Mouse (Mus musculus) right cerebral cortex, postnatal 25 days (tissue): Measurements from ENCODE around the gene Triap1.
"Not testable (repeated sequence)": the region's sequence is repeated elsewhere in the genome, so short reads cannot be mapped to it uniquely, and the experiment has no call there.

ENCODE experiments used
- DNase-seq: peaks from one replicate; pipeline ENCODE4 v3.0.0; 2022

Gene Triap1

DNA sequence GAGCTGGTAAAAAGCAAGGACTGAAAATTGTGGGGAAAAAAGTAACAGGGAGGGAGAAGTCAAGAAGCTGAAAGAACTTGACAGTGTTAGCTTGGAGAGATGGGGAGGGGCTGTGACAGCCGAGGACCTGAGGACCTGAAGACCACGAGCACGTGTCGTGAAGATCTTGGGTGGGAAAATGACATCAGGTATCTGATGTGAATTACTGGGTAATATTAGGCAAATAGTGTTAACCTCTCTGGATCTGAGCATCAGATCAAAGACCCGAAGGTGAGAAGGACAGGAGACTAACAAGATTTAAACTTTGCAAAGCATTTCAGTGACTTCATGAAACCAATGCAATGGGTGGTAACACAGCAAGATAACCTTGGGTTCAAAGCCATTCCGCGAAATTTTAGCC lies 1.0 kb upstream of the Triap1 start:
- DNase-seq = no peak

DNA sequence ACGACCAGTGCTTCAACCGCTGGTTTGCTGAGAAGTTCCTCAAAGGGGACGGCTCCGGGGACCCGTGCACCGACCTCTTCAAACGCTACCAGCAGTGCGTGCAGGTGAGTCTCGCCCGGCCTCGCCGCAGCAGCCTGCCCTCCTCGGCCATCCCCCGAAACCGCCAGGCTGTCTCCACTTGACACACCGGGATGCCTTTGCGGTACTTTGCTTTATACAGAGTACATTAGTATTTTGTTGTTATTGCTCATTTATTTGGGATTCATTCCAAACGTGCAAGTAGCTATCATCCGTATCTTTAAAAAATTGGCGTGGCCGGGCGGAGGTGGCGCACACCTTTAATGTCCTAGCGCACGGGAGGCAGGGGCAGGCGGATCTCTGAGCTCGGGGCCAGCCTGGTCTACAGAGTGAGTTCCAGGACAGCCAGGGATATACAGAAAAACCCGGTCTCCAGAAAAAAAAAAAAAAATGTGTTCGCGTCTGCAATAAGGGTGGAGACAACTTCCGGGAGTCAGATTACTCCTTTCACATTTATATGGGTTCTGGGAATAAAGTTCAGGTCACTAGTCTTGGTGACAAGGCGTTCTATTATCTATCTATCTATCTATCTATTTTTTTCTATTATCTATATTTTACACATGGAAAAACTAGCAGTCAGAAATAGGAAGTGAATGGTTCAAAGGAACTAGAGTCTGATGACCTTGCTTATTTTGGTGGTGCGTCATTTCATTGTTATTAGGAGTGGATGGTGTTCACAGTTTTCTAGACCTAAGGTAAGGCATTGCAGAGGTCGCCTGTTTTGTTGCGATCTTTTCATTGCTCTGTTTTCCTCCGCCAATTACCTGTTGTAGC lies 515 bp downstream of the Triap1 start:
- no peak for DNase-seq

DNA sequence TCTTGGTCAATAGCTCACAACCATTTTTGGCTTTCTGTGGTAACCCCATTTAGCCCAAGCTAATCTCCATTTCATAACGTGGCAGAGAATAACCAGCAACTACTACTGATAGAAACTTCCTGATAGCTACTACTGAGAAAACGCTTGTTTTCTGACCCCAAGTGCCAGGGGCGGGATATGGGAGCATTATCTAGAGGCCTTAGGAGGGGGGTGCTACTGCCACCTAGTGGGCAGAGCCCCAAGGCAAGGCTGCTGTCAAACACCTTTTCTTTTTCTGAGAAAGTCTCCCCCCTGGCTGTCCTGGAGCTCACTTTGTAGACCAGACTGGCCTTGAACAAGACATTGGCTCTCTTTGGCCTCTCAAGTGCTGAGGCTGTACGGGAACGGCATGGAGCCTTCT lies 6.5 kb downstream of the Triap1 start:
- DNase-seq = peak; percentile 65

DNA sequence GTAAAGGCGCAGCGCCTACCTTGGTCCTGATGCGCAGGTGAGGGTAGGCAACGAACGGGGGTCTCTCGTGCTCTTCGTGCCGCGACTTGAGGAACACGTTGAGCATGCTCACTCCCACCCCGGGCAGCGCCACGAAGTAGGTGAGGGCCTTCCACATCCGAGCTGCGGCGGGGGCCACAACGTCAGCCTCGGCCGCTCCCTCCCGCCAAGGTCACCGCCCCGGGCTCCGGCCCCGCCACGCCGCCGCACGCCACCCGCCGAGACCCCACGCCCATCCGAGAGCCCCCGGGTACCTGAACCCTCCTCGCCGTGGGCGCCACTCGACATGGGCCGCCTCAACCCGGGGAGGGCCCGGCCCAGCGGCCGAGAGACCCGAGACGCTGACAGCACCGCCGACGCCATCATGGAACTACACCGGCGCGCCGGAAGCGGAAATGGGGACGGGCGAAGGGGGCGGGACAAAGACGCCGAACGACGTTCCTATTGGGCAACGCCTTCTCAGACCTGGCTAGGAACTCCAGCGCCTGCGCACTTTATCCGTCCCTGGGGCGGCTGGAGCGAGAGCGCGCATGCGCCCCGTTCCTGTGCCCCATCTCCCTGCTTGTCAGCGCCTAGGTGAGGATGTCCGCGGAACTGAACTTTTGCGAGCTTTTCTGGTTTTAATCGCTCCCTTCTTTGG lies 7.7 kb downstream of the Triap1 start, which contains the start of gene Cox6a1:
TSS of gene Cox6a1 (minus strand) at position 436 of the 679 bp plus-strand sequence.
- DNase-seq = peak; percentile 98

DNA sequence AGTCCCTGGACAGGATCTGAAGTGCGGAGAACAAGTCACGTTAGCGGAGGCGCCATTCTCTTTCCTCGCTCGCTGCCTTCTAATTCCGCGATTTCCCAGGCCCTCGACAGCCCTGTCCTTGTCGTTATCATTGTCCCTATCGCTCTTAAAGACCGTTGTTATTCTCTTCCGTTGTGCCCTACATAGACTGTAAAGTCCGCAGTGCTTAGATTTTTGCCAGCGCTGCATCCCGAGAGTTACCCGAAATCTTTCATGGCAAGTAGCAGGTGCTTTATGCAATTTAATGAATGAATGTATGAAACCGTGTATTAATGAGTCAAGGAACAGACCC lies 8.2 kb downstream of the Triap1 start:
- no peak for DNase-seq

DNA sequence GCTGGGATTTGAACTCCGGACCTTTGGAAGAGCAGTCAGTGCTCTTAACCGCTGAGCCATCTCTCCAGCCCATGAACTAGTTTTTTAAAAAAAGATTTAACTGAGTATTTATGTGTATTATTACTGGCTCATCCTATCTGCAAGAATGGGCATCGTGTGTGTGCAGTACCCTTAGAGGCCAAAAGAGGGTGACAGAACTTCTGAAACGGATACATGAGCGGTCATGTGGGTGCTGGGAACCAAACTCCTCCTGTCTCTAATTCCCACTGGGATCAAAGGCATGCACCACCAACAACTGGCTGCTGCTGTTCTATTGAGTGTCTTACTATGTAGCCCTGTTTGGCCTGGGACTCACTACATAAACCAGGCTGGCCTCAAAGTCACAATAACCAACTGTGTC lies 10.3 kb downstream of the Triap1 start:
- DNase-seq = no peak

DNA sequence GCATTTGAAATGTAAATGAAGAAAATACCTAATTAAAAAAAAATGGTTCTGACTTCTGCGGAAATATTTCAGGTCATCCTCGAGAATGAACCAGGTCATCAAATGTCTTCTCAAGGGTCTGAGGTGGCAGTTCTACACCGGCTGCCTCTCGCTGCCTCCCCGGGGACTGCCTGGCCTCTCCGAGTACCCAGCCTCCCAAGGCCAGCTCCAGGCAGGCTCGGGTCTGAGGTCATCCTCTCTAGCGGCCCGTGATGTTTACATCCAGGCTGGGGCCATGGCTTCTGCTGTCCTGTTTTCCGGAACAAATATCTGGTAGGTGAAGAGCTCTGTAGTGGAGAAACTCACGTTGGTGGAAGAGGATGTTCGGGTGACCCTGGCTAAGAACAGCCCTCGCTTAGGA lies 14.0 kb downstream of the Triap1 start:
- DNase-seq = no peak

DNA sequence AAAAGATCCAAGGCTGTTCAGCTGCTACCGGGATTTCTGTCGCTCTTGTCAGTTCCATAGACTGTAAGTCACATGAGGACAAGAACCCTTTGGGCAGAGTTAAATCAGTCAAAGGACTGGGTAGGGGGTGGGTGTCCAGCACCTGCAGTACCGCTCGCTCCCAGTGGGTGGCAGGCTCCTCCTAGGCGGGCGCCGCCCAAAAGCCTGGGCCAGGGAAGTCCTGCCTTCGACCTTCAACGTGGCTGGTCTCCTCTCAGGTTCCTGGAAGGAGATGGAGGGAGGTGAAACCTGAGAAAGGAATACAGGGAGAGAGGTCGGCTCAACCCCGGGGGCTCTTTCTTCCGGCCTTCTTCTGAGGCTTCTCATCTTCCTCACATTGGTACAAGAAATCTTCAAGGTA lies 17.8 kb downstream of the Triap1 start:
- peak; percentile 77 for DNase-seq

DNA sequence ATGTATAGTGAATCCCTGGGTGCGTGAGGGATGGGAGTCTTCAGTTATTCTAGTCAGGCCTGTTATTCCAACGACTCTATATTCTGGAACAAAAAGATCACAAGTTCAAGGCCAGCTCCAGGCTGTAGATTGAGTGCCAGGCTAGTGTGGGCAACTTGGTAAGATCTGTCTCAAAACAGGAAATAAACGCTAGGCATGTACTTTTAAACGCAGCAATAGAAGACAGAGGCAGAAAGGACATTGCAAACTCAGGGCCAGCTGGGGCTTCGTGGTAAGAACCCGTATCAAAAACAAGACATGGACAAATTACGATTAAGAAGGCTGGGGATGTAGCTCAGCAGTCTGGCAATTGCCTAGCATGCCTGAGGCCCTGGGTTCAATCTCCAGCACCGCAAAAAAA lies 18.4 kb downstream of the Triap1 start:
- DNase-seq = no peak

DNA sequence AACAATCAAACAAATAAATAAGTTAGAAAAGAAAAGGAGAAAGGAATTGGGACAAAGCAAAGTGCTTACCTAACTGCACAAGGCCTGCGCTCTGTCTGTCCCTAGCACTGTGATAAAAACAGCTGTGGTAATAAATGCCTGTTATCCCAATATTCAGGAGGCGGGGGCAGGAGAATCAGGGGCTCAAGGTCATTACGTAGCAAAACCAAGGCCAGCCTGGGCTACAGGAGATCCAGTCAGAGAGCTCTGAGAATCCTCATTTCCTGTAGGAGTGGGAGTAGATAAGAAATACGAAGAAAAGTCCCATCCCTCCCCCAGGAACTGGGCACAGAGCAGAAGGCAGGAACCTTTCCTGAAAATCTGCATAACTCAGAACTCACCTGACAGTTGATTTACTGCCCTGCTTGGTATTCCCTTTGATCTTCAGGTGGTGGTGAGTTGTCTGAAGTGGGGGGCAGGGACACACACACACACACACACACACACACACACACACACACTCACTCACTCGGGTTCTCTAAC lies 18.9 kb downstream of the Triap1 start:
- no peak for DNase-seq

DNA sequence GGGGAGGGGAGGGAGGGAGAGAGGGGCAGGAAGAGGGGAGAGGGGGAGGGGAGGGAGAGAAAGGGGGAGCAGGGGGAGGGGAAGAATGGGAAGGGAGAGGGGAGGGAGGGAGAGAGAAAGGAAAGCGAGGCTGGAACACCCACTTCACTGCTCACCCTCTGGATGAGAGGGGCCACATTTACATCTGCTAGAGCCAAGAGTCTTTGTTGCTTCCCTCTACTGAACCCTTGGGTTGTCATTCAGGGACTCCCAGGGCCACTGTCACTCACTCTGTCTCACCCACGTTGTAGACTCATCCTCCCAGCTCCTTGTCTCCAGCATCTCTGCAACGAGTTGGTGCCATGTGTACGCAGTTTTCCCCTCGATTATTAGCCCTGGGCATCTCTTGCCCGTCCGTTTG lies 21.2 kb downstream of the Triap1 start:
- no peak for DNase-seq

DNA sequence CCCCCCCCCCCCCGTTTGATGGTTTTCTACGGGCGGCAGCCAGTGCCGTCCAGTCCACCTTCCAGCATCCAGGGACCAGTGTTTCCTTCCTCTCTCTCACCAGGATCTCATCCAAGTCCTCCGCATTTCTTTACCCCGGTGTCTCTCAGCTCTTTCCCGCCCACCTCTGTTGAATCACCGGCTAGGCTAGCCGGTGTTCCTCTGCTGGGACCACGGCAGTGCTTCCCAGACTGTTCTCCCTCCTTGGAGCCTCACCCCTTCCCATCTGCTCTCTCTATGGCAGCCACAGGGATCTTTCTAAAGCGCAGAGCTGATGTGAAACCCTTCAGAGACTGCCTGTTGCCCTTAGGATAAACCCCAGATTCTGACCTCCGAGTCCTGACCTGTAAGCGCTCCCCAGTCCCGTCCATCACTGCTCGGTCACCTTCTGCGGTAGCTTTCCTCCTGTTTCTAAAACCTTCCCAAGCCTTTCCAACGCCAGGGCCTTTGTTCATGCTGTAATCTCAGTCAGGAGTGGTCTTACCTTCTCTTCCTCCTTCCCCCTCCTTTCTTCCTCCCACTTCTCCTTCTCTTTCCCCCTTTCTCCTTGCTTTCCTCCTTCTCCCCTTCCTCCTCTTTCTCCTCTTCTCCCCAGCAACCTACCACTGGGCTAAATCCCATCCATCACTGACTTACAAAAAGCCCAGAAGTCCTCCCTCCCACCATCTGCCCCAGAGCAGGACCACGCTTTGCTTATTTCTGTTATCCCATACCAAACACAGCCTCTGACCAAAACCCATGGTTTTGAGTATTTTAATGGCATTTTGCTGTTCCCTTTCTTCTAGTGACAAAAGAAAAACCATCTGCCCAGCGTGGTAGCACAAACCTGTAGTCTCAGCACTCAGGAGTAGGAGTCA lies 22.0 kb downstream of the Triap1 start:
- peak; percentile 79 for DNase-seq

DNA sequence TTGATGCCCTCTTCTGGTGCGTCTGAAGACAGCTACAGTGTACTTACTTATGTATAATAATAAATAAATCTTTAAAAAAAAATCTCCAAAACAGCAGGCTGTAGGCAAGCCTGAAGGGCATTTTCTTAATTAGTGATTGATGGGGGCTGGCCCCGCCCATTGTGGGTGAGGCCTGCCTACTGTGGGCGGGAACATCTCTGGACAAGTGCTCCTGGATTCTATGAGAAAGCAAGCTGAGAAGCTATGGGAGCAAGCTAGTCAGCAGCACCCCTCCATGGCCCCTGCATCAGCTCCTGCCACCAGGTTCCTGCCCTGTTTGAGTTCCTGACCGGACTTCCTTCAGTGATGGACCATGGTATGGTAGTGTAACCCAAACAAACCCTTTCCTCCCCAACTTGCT lies 23.8 kb downstream of the Triap1 start:
- DNase-seq = no peak

DNA sequence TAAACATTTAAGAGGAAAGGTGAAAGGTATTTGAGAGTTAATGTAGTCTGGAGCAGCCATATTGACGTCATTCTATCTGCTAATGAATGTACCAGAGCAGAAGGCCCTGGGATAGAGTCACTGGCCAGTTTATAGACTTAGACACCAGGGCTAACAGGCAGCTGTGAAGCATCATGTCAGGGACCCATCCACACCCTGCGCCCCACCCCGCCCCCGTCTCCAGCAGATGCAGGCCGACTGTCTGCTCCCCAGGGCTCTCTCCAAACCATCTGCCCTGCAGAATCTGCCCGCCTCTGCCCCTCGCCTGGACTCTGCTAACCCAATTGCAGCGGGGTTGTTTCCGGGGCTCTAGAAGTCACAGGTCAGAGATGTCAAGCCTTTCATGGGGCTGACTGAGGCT lies 30.7 kb downstream of the Triap1 start:
- no peak for DNase-seq

DNA sequence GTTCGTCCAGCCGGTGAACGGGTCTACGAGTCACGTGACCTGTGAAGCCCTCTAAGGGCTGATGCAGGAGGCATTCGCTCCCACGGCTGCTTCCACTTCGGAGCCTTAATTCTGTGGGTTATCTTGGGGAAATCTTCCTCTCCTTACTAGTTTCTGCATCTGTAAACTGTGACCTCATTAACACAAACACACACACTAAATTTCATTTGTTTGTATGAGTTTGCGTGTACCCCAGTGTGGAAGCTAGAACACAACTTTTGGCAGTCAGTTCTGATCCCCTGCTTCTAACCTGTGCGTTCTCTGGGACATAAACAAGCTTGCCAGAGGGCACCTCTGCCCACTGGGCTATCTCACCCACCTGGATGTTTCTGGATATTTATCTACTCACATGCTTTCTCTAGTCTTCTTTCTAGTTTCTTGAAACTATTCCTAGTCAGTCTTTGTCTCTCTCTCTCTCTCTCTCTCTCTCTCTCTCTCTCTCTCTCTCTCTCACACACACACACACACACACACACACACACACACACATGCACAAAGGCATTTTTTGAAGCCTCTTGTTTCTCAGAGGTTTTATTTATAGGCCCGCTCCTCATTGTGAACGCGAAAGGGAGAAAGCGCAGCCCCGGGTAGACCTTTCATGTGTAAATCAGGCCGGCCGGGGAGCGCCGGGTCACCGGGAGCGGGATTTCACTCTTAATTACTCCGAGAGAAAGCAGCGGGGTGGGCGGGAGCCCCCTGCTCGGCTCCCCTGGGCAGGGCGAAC lies 32.6 kb downstream of the Triap1 start:
- DNase-seq = peak; percentile 17

DNA sequence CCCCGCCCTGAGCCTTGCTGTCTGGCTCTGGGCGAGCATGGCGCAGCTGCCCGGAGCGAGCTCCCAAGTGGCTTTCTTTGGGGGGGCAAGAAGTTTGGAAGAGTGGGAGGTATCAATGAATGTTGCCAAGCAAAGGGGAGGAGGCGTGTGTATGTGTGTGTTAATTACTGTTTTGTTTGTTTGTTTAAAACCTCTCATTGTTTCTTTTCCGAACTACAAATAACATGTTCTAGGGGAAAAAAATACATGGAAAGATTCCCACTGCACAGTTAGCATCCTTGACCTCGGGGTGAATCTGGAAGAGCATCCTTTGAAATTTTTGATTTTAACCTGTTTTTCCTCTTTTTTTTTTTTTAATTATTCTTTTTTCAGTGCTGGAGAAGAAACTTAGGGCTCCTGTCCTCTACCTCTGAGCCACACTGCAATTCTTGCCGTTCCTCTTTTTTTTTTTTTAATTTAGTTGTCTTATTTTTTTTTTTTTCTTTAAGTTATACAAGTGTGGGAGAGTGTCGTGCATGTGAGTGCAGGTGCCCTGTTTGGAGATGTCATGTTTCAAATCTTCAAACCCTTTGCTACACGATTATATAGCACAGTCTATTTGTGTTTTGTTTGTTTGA lies 33.3 kb downstream of the Triap1 start:
- DNase-seq = no peak

DNA sequence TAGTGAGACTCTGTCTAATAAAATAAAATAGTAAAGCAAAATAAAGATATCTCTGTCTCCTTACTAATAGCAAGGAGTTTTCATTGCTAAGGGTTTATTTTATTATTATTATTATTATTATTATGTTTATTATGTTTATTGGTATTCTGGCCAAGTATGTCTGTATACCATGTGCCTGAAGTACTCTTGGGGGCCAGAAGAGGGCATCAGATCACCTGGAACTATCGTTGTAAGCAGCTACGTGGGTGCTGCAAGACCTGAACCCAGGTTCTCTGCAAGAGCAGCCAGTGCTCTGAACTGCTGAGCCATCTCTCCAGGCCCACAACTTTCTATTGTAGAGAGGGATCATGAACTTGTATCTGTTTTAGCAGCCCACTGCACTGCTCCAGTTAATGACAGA lies 34.4 kb downstream of the Triap1 start:
- DNase-seq = no peak

DNA sequence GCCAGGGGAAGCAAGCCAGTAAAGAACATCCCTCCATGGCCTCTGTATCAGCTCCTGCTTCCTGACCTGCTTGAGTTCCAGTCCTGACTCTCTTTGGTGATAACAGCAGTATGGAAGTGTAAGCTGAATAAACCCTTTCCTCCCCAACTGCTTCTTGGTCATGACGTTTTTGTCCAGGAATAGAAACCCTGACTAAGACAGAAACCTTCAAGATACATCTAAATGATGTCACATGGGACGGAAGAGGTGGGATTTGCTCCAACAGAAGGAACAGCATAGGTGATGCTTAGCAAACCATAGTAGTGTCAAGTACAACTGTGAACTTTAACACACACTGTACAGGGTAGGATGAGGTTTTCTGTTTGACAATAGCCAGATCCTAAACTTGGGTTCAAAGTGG lies 37.9 kb downstream of the Triap1 start:
- not testable (repeated sequence) for DNase-seq

DNA sequence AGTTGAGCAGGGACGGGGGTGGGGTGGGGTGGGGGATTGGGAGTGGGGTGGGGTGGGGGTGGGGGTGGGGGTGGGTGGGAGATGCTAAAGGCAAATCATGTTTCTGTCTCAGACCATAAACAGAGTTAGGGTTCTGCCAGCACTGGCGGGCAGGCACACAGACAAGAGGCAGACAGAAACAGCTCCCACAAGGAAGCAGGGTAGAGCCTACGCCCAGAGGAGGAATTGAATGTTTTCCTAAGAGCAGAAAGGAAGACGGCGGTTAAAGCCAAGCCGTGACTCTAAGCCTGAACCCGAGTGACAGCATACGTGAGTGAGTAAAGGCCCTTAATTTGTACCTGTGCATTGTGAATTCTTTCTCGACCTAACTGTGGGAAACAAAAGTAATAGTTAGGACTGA lies 50.9 kb downstream of the Triap1 start:
- no peak for DNase-seq

DNA sequence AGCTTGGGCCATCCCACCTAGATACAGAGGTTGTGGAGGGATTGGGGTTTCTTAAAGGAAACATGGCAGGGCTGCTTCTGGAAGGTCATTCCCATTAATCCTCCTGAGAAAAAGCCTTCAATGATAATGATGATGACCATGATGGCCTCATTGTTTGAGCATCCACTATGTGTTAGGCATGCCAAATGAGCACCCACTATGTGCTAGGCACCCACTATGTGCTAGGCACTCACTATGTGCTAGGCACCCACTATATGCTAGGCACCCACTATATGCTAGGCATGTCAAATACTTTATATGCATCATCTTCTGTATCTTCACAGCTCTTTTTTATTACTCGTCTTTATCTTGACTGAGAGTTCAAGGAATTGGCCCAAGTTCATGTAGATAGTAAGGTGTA lies 51.9 kb downstream of the Triap1 start:
- no peak for DNase-seq
